Mouse (Mus musculus) CD4-positive, CD25-positive, alpha-beta regulatory T cell, adult 4 months (primary cell): ENCODE results near the gene Cdh5. TPM values are rescaled to one million over a fixed set of nuclear protein-coding genes. Genes with fewer than 3 reads are reported as not detected.

Source experiments
- ATAC-seq: one replicate; pipeline ENCODE4 v1.8.0; 2017
- polyA plus RNA-seq, 2 experiments: library from polyadenylated mRNA; unstranded; fragments of 100-300 nt; shearing (Covaris generic); gene quantifications; one replicate each; pipeline ENCODE4 v1.2.1; 2017

Cdh5 gene
- polyA plus RNA-seq, 2 experiments from 2014 or later, result not detected

DNA sequence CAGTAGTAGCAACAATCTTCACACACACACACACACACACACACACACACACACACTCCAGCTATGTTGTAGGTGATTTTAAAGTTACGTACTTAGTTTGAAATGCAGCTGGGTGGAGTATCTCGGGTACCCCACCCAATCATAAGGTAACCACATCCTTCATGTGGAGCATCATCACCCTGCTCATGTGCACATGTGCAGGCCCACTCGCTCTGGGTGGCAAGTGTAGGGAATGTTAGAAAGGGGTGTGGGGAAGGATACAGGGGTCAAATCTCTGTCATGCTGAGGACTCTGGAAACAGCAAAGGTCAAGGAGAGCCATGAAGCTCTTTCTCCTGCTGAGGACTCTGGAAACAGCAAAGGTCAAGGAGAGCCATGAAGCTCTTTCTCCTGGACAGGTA lies 34.9 kb downstream of the Cdh5 start:
- ATAC-seq, result no peak

- no peak for ATAC-seq
Observed at GRCm38 (mm10) chr8:104137636-104138035, 36.2 kb downstream of the Cdh5 start.

GRCm38 (mm10) chr8:104140611-104141010 lies 39.2 kb downstream of the Cdh5 start:
- no peak for ATAC-seq

DNA sequence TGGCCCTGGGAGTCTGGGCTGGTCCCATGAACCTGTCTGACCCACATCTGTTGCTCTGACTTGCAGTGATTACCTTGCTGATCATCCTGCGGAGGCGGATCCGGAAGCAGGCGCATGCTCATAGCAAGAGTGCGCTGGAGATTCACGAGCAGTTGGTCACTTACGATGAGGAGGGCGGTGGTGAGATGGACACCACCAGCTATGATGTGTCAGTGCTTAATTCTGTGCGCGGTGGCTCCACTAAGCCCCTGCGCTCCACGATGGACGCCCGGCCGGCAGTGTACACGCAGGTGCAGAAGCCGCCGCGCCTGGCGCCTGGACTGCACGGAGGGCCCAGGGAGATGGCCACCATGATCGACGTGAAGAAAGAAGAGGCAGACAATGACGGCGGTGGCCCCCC lies 41.0 kb downstream of the Cdh5 start:
- ATAC-seq, result no peak

DNA sequence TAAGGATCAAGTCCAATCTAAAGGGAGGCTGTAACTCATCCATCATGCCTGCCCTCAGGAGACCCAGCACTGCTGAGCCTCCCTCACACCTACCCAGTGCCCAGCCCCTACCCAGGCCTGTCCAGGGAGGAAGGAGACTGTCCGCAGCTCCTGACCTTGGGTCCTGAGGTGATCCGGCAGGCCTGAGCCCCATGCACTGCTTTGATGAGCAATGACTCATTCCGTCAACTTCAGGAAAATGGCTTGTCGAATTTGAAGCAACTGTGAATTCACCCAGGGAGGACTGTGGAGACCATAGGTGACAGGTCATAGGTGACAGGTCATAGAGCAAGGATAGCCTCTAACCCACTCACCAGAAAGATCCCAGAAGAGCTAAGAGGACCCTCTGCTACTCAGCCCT lies 42.0 kb downstream of the Cdh5 start:
- no peak for ATAC-seq

GRCm38 (mm10) chr8:104144434-104145216 lies 43.2 kb downstream of the Cdh5 start:
- no peak for ATAC-seq

GRCm38 (mm10) chr8:104145981-104146689 lies 44.7 kb downstream of the Cdh5 start:
- ATAC-seq, result no peak

DNA sequence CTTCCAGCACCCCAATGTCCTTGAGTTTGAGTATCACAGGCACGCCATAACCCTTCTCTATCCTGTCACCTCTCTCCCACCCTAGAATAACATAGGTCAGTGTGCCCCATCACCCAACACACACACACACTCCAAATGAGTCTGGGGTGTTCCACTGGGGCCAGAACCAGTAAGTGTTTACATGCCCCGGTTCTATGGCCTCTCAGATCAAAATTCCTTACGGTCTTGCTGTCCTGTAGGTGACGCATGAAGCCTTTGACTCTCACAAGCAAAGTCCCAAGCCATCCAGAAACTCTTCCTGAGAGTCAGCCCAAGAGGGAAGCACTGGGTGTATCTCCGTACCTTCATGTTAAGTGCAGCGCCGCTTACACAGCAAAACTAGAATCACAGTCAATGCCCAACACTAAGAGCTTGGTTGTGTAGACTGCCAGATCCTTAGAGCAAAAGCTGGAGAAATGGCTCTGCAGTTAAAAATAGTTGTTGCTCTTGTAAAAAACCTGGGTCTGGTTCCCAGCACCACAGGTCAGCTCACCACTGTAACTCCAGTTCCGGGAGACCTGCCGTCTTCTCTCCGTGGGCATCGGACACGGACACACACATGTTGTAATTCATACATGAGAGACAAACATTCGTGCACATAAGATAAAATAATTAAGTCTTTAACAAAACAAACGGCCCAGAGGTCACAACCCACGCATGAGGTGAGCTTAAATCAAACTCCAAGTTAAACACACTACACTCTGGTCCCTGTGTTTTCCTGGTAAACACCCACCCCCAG lies 45.5 kb downstream of the Cdh5 start:
- ATAC-seq, result no peak

DNA sequence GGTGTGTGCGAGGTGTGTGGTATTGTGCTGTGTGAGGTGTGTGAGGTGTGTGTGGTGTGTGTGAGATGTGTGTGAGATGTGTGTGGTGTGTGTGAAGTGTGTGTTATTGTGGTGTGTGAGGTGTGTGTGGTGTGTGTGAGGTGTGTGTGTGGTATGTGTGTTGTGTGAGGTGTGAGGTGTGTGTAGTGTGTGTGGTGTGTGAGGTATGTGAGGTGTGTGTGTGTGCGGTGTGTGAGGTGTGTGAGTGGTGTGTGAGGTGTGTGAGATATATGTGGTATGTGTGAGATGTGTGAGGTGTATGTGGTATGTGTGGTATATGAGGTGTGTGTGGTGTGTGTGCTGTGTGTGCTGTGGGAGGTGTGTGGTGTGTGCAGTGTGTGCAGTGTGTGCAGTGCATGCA lies 46.5 kb downstream of the Cdh5 start:
- ATAC-seq, result no peak

- ATAC-seq, result no peak
Observed at GRCm38 (mm10) chr8:104160731-104161130, 59.3 kb downstream of the Cdh5 start.

- ATAC-seq, result no peak
Observed at GRCm38 (mm10) chr8:104169461-104169860, 68.0 kb downstream of the Cdh5 start.

- ATAC-seq, result no peak
Observed at GRCm38 (mm10) chr8:104170118-104171049, 69.0 kb downstream of the Cdh5 start, which contains the start of gene Bean1. Gene Bean1 (plus strand): TSS chr8:104170442.

GRCm38 (mm10) chr8:104171050-104171620 lies 69.7 kb downstream of the Cdh5 start:
- ATAC-seq, result no peak

DNA sequence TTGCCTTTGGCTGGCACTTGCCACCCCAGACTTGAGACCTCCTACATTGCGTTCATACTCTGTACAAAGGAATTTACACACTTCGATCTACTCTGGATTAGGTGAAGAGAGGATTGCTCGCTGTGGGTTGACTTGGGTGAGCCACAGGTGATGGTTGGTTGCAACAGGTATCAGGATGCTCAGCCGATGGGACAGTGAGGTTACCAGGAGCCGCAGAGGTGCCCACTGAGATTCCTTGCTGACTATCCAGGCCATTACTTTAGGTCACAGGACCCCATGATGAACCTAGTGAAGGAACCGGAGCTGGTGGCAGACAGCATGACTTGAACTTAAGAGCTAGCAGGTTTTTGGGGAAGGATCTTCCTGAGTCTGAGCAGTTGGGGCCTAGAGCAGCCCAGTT lies 71.0 kb downstream of the Cdh5 start:
- ATAC-seq, result no peak

GRCm38 (mm10) chr8:104175848-104176527 lies 74.6 kb downstream of the Cdh5 start:
- ATAC-seq, result no peak

DNA sequence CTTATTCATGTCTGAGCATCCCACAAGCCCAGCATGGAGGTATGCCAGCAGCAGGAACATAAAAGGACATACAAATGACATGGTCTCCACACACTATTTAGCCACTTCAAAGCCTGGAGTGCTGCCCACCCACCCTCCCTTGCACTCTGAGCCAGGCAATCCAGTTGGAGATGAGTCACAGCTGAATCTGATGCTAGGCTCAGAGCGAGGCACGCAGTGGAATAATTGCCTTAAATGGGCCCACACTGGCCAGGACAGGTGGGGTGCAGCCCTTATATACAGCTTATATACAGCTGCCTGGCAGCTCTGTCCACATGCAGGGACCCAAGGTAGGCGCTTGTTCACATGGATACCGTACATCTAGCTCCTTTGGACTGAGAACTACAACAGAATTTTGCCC lies 75.6 kb downstream of the Cdh5 start:
- no peak for ATAC-seq

- ATAC-seq, result no peak
Observed at GRCm38 (mm10) chr8:104184905-104185304, 83.5 kb downstream of the Cdh5 start.

- ATAC-seq, result no peak
Observed at GRCm38 (mm10) chr8:104186827-104187226, 85.4 kb downstream of the Cdh5 start.

GRCm38 (mm10) chr8:104187622-104188021 lies 86.2 kb downstream of the Cdh5 start:
- no peak for ATAC-seq

GRCm38 (mm10) chr8:104188459-104188858 lies 87.0 kb downstream of the Cdh5 start:
- ATAC-seq, result no peak

DNA sequence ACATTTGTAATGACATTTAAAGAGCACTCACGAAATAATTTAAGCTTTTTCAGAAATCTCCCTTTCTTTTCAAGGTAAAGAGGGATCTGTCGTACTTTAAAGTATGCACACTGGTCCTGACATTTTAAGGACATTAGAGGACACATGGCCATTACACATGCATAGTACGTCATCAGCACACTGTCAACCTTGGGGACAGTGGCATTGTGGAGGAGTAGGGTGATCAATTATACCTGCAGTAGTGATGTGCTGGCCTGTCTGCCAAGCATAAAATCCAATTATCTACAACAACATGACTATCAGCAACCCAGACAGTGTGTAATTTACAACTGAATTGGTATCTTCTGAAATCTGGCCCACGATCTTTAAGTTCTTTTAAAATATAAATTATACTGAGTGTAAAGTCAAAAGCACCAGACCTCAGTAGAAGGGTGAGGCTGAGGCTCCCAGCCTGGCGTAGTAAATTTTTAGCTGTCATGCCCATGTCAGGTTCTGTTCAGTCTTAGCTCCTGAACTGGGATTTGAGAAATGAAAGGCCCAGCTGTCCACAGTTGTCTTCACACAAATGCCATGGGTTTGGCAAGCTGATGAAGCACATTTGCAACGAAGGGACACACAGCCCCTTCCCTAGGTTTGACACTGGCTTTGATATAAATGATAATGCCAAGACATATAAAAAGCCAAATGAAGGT lies 89.5 kb downstream of the Cdh5 start:
- no peak for ATAC-seq
